Mouse (Mus musculus) cerebellum, adult 2 months (tissue): ENCODE results near the gene Abhd11. TPM values are rescaled to one million over a fixed set of nuclear protein-coding genes. Genes with fewer than 3 reads are reported as not detected.
"Not testable (repeated sequence)": the region's sequence is repeated elsewhere in the genome, so short reads cannot be mapped to it uniquely, and the experiment has no call there.

ENCODE experiments used
- DNase-seq, 2 experiments: peaks; one replicate each; pipeline ENCODE4 v3.0.0; 2021
- H3K27ac ChIP-seq: fragments of 200-500 bp; 2 replicates; pipeline ENCODE4 v1.5.1; 2012; ENCODE audit warnings: low read length, control low read depth, inconsistent platforms; ENCODE audit not compliant: insufficient read depth
- H3K27me3 ChIP-seq: fragments of 200-500 bp; 2 replicates; pipeline ENCODE4 v1.6.1; 2012; ENCODE audit warnings: inconsistent platforms, mild to moderate bottlenecking, low read length, moderate library complexity; ENCODE audit not compliant: control insufficient read depth, insufficient read depth
- H3K4me1 ChIP-seq: fragments of 200-500 bp; 2 replicates; pipeline ENCODE4 v1.6.1; 2011; ENCODE audit warnings: low read length; ENCODE audit not compliant: control insufficient read depth, insufficient read depth
- H3K4me3 ChIP-seq: fragments of 200-500 bp; replicated peaks from 2 replicates; pipeline ENCODE3; 2011; ENCODE audit warnings: mild to moderate bottlenecking, low read depth, low read length, control low read depth; ENCODE audit not compliant: insufficient read depth
- CTCF ChIP-seq: fragments of 200-500 bp; IDR thresholded peaks from 2 replicates; pipeline ENCODE4 v1.5.1; 2011; ENCODE audit warnings: low read depth, mild to moderate bottlenecking, control low read depth, low read length, moderate library complexity, borderline replicate concordance; ENCODE audit not compliant: insufficient read depth
- POLR2A ChIP-seq: fragments of 200-500 bp; IDR thresholded peaks from 2 replicates; pipeline ENCODE4 v1.6.1; 2011; ENCODE audit warnings: low read length, control low read depth, borderline replicate concordance; ENCODE audit not compliant: insufficient read depth
- WGBS: fragments of 180-500 bp; shearing (Covaris S2); methylation state at CpG from one replicate; pipeline ENCODE4 v1.1.7; 2018; 5-methylcytosine and 5-hydroxymethylcytosine counted together
- polyA plus RNA-seq: library from polyadenylated mRNA; depleted of rRNA; stranded (reverse); fragments of >200 nt; gene quantifications from 2 replicates; pipeline ENCODE4 v1.2.3, GENCODE M21; 2012

Abhd11 gene
- polyA plus RNA-seq, 1 experiment, result 65.1 TPM

DNA sequence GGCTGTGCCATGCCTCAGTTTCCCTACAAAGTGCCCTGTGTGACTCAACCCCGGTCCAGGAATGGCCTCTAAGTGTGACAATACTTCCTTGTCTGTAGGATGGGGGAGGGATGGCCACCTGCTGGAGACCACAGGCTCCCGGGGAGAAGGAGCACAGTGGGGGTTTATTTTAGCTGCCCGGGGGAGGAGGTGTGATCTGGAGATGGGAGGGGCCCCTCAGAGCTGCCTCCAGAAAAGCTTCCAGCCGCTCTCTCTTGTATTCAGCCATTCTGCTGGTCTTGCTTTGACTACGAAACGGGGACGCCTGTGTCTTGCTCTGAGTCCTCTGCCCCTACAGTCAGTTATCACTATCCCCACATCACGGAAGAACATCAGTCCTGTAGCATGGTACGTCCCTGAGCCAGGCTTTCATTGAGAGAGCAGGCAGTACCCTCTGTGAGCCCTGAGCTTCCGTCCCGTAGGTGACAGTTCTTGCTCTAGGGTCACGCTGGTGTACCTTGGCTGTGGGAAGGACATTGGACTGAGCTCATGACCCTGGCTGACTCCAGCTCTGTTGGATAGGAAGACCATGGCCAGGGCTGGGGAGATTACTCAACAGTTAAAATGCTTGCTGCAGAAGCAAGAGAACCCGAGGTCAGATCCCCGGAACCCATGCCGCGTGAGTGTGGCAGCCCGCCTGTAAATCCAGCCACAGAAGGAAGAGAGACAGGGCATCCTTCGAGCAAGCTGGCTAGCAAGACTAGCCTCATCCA is 26.8 kb downstream of the Abhd11 start:
- Histone ChIP-seq H3K4me1 (no peaks in the 10 kb centered on the region), H3K4me3 (no peak overlapping the region), H3K27ac (no peak overlapping the region), H3K27me3 (no peaks in the 10 kb centered on the region)
- no peak for TF ChIP-seq CTCF
- no peak for TF ChIP-seq POLR2A
- WGBS, result 67% methylated on average over 18 of the region's 18 CpGs
- no peak for DNase-seq

DNA sequence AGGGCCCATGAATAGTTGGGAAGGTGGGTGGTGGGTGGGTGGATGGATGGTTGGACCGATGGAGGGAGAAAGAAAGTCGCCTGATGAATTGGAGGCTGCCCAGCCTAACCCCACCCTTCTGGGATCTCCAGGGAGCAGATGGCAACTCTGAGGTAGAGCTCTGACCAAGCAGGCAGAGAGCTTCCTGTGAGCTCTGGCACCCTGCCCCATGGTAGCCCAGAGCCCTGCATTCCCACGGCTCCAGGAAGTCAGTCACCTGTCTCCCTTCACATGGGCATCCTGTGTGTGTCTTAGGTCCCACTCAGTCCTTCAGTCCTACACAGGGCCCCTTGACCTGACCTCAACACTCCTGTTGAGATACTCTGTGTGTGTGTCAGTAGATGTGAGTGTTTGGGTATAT is 29.0 kb downstream of the Abhd11 start:
- 13% methylated on average over 3 of the region's 3 CpGs for WGBS

DNA sequence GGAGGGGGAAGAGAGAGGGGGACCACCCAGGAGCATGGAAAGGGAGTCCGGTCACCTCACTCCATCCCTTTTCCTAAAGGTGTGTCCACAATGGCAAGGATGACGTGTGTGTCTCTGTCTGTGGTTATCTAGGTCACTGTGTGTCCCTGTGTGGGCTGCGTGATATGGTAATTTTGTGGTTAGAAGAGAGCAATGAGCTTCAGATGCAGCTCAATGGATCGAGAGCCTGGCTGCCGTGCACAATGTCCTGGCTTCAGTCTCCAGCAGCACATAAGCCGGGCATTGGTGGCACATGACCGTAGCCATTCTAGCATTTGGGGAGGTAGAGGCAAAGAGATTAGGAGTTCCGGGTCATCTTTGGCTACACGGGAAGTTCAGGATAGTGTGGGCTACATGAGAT is 30.6 kb downstream of the Abhd11 start:
- Histone ChIP-seq H3K4me3 (no peak overlapping the region), H3K27ac (no peak overlapping the region), H3K27me3 (no peaks in the 10 kb centered on the region), H3K4me1 (no peaks in the 10 kb centered on the region)
- 84% methylated on average over 9 of the region's 9 CpGs for WGBS
- no peak for TF ChIP-seq CTCF
- TF ChIP-seq POLR2A, result no peak
- no peak for DNase-seq

More for the DNA sequence above, 29.0 kb downstream of the Abhd11 start:
- peak in 1 of 2 experiments; percentile 47 for DNase-seq
- no peak for TF ChIP-seq POLR2A
- TF ChIP-seq CTCF, result no peak
- H3K4me1 ChIP-seq, result no peaks in the 10 kb centered on the region
- no peak overlapping the region for H3K4me3 ChIP-seq
- no peaks in the 10 kb centered on the region for H3K27me3 ChIP-seq
- H3K27ac ChIP-seq, result no peak overlapping the region

DNA sequence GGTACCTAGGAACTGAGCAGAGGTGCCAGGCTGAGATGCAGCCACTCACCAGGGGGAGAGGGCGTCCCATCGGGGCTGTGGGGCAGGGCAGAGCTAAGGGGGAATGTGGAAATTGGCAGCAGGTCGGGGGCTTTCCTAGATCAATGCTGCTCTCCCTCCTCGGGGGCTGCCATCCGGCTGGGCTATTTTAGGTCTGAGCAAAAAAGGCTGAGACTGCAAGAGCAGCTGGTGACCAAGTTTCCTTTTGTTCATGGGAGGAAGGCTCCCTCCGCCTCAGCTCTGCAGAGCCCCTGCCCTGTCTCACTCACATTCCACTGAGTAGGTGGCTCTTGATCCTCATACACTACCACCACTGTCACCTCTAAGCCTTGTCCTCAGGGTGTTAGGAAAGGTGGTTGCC is 31.1 kb downstream of the Abhd11 start:
- Histone ChIP-seq H3K27me3 (no peaks in the 10 kb centered on the region), H3K27ac (no peak overlapping the region), H3K4me3 (no peak overlapping the region), H3K4me1 (no peaks in the 10 kb centered on the region)
- DNase-seq, result no peak
- 37% methylated on average over 6 of the region's 6 CpGs for WGBS
- TF ChIP-seq POLR2A (no peak), CTCF (no peak)

DNA sequence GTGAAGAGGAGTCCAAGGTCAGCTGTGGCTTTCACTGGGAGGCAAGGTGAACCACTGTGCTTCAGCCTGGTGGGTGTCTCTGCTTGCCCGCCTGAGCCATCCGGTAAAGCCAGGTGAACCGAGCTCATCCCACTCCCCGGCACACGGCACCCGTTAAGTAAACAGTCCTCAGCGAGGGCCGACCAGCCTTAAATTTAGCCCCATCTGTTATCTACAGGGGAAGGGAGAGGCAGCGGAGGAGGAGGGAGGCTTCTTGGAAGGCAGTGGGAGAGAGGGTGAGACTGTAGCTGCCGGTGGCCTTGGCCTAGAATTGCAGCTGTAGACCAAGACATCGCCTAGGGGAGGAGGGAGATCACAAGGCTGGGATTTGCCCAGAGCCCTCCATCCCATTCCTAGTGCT is 31.8 kb downstream of the Abhd11 start:
- H3K4me1 ChIP-seq, result no peaks in the 10 kb centered on the region
- no peak for DNase-seq
- 72% methylated on average over 11 of the region's 11 CpGs for WGBS
- no peak overlapping the region for H3K27ac ChIP-seq
- no peak overlapping the region for H3K4me3 ChIP-seq
- TF ChIP-seq CTCF, result no peak
- TF ChIP-seq POLR2A, result no peak
- H3K27me3 ChIP-seq, result no peaks in the 10 kb centered on the region

DNA sequence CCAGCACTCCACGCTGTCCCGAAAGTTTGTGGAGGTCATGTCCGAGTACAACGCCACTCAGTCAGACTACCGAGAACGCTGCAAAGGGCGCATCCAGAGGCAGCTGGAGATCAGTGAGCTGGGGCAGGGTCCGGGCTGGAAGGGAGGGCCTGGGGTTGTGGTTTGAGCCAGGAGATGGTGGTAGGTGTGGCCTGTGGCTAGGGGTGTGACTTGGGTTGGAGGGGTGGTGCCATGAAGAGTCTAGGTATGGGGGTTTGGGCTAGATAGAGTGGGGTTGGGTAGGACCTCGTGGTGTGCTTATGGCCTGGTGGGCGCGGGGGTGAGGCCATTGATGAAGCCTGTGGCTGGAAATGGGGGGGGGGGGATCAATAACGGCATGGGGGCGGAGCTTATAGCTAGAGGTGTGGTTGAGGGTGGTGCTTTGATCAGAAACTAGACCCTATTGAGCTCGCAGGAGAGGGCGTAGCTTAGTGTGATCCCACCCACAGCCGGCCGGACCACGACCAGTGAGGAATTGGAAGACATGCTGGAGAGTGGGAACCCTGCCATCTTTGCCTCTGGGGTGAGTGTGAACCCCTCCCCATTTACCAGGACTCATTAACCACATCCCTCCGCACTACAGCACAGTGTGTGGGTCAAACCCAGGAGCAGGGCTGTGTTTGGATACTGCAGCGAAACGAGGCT is 33.3 kb downstream of the Abhd11 start:
- Histone ChIP-seq H3K4me1 (no peaks in the 10 kb centered on the region), H3K4me3 (no peak overlapping the region), H3K27ac (no peak overlapping the region), H3K27me3 (no peaks in the 10 kb centered on the region)
- TF ChIP-seq CTCF (no peak), POLR2A (no peak)
- DNase-seq, result no peak
- WGBS, result 38% methylated on average over 21 of the region's 21 CpGs

DNA sequence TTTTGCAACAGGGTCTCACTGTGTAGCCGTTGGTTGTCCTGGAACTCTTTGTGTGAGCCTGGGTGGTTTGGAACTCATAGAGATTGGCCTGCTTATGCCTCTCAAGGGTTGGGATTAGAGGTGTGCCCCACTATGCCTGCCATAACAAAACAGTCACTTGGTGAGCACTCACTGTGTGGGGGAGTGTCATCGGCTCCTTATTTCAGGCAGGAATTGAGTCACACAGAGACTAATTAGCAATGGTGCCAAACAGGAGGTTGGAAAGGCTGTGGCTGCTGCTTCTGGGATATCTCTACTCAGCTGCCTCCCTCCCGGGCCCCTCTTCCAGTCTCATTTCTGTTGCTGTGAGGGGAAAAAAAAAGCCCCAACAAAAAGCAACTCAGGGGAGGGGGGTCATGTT is 35.6 kb downstream of the Abhd11 start:
- 79% methylated on average over 3 of the region's 3 CpGs for WGBS
- Histone ChIP-seq H3K4me3 (no peak overlapping the region), H3K27ac (no peak overlapping the region), H3K4me1 (no peaks in the 10 kb centered on the region), H3K27me3 (no peaks in the 10 kb centered on the region)
- TF ChIP-seq CTCF, result no peak
- TF ChIP-seq POLR2A, result no peak
- DNase-seq, result no peak

DNA sequence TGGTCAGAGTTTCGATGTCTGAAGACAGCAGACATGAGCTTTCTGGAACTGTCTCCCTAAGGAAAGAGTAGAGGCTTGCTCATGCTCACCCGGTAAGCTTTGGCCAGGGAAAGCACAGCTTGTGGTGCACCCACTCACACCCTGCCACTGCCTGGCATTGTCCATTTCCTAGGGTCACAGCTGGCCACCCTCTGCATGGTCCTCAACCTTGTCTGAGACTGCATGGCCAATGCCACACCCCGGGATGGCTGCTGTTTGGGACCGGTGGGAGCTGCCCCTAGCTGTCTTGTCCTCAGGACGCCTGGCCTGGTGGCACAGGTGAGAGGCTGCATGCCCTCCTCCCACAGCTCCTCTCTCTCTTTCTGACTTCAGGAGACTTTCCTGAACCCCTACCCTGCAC is 39.6 kb downstream of the Abhd11 start:
- TF ChIP-seq POLR2A (no peak), CTCF (no peak)
- 88% methylated on average over 5 of the region's 5 CpGs for WGBS
- Histone ChIP-seq H3K27ac (no peak overlapping the region), H3K4me1 (no peaks in the 10 kb centered on the region), H3K4me3 (no peak overlapping the region), H3K27me3 (no peaks in the 10 kb centered on the region)
- no peak for DNase-seq

DNA sequence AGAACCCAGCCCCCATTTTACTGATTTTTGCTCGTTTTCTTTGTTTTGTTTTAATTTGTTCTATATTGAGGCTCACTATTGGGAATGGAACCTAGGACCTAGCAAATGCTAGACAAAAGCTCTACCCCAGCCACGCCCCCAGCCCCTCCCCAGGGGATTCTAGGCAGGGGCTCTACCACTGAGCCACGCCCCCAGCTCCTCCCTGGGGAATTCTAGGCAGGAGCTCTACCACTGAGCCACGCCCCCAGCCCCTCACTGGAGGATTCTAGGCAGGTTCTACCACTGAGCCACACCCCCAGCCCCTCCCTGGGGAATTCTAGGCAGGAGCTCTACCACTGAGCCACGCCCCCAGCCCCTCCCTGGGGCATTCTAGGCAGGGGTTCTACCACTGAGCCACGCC is 40.3 kb downstream of the Abhd11 start:
- not testable (repeated sequence) for H3K4me1 ChIP-seq, H3K4me3 ChIP-seq, H3K27ac ChIP-seq, H3K27me3 ChIP-seq, DNase-seq
- WGBS, result 87% methylated on average over 6 of the region's 6 CpGs
